Mouse (Mus musculus) olfactory bulb, adult 2 months (tissue): ENCODE results near the gene Samd4b.

Experiments
- CTCF ChIP-seq: fragments of 200-500 bp; IDR thresholded peaks from 2 replicates; pipeline ENCODE4 v1.5.1; 2012; ENCODE audit warnings: low read depth, mild to moderate bottlenecking, low read length, moderate library complexity; ENCODE audit not compliant: insufficient read depth
- POLR2A ChIP-seq: fragments of 200-500 bp; IDR thresholded peaks from 2 replicates; pipeline ENCODE4 v1.6.1; 2012; ENCODE audit warnings: mild to moderate bottlenecking, low read depth, low read length, moderate library complexity; ENCODE audit not compliant: insufficient read depth

DNA sequence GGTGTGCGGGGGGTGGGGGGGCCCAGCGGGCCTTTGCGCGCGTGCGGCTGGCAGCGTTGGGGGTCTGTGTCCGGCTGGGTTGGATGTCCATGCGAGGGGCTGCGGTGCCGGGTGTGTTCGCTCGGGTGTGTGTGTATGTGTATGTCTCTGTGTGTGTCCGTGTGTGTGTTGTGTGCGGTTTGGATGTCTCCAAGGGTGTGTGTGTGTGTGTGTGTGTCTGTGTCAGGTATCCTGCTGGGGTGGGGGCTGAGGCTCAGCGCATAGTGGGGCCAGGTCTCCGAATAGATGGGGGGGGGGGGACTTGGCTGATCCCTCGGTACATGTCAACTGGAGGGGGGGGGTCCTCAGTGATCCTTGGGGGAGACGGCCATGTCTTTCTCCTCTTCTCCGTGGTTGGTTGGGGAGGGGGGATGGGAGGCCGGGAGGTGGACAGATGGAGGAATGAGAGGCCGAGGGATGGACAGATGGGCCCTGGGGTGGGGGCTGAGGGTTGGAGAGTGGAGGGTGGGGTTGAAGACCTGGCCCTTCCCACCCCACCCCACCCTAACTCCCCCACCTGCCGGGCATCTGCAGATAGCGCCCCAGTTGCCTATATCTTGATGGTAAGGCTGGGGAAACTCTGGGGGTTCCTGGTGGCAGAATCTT lies 145.5 kb downstream of the Samd4b start:
- no peak for TF ChIP-seq CTCF
- TF ChIP-seq POLR2A = no peak
